Mouse (Mus musculus) neural tube, embryonic 11.5 days (tissue): ENCODE data around the gene Robo1. TPM values are rescaled to one million over a fixed set of nuclear protein-coding genes. Genes with fewer than 3 reads are reported as not detected.

ENCODE experiments used
- ATAC-seq: fragments of 200-750 bp; cut with Nextera tagmentation; 2 replicates; pipeline ENCODE4 v1.8.0; 2017; ENCODE audit warnings: moderate number of reproducible peaks, mild to moderate bottlenecking, moderate TSS enrichment, moderate library complexity; ENCODE audit not compliant: insufficient read depth, low FRiP score, low TSS enrichment
- DNase-seq: peaks from one replicate; pipeline ENCODE4 v3.0.0-alpha.2; 2015; ENCODE audit warnings: low spot score
- H3K27ac ChIP-seq: fragments of 300-500 bp; sonication (generic); 2 replicates; pipeline ENCODE4 v1.5.1; 2014; ENCODE audit warnings: low read depth, mild to moderate bottlenecking, low read length
- H3K27me3 ChIP-seq: fragments of 300-500 bp; sonication (generic); 2 replicates; pipeline ENCODE4 v1.6.1; 2014; ENCODE audit warnings: mild to moderate bottlenecking, low read length, mixed read lengths; ENCODE audit not compliant: control insufficient read depth, insufficient read depth
- H3K36me3 ChIP-seq: fragments of 300-500 bp; sonication (generic); 2 replicates; pipeline ENCODE4 v1.6.1; 2014; ENCODE audit warnings: mild to moderate bottlenecking, low read length, moderate library complexity, mixed read lengths; ENCODE audit not compliant: control insufficient read depth, insufficient read depth
- H3K4me1 ChIP-seq: fragments of 300-500 bp; sonication (generic); 2 replicates; pipeline ENCODE4 v1.6.1; 2014; ENCODE audit warnings: low read length, mixed read lengths; ENCODE audit not compliant: control insufficient read depth, insufficient read depth
- H3K4me2 ChIP-seq: fragments of 300-500 bp; sonication (generic); 2 replicates; pipeline ENCODE4 v1.6.1; 2014; ENCODE audit warnings: low read depth, mild to moderate bottlenecking, moderate library complexity
- H3K4me3 ChIP-seq: fragments of 300-500 bp; sonication (generic); 2 replicates; pipeline ENCODE4 v1.5.1; 2014; ENCODE audit warnings: low read depth, low read length
- H3K9ac ChIP-seq: fragments of 300-500 bp; sonication (generic); 2 replicates; pipeline ENCODE4 v1.6.1; 2014; ENCODE audit warnings: mild to moderate bottlenecking, low read length
- H3K9me3 ChIP-seq: fragments of 300-500 bp; sonication (generic); 2 replicates; pipeline ENCODE4 v1.6.1; 2016; ENCODE audit warnings: low read length; ENCODE audit not compliant: control insufficient read depth
- WGBS: fragments of 180-500 bp; shearing (Covaris S2); extraction: QIAGEN DNeasy Blood & Tissue Kit; methylation state at CpG from one replicate; pipeline ENCODE4 v1.1.7; 2014; 5-methylcytosine and 5-hydroxymethylcytosine counted together
- polyA plus RNA-seq: library from polyadenylated mRNA; unstranded; fragments of >200 nt; fragmentation: Nextera tagmentation; extraction: Ambion mirVana; gene quantifications from 2 replicates; pipeline ENCODE4 v1.2.1, GENCODE M21; 2014

The Robo1 gene
- polyA plus RNA-seq, 1 experiment from 2014 or later = 58.3 TPM

GRCm38 (mm10) chr16:72664806-72665205 is 356.7 kb downstream of the Robo1 start:
- DNase-seq (peak; percentile 24), ATAC-seq (no peak)
- no peaks in the 10 kb centered on the region for H3K36me3 ChIP-seq
- peak overlapping the region; percentile 72 for H3K4me2 ChIP-seq
- WGBS = 14% methylated on average over 4 of the region's 4 CpGs
- H3K27ac ChIP-seq = no peak overlapping the region
- H3K9me3 ChIP-seq = no peaks in the 10 kb centered on the region
- no peaks in the 10 kb centered on the region for H3K27me3 ChIP-seq
- peak overlapping the region; percentile 86 for H3K9ac ChIP-seq
- H3K4me3 ChIP-seq = peak overlapping the region; percentile 91
- peaks cover 3% of the 10 kb centered on the region; the same call in 1 of the 2 replicates for H3K4me1 ChIP-seq

GRCm38 (mm10) chr16:72665454-72665853 is 357.3 kb downstream of the Robo1 start:
- no peak overlapping the region for H3K27ac ChIP-seq
- DNase-seq = no peak
- no peaks in the 10 kb centered on the region for H3K27me3 ChIP-seq
- H3K9ac ChIP-seq = 0 out of 2 replicates have a peak overlapping the region, but pooled peaks have one; percentile 15
- 30% methylated on average over 5 of the region's 5 CpGs for WGBS
- peak overlapping the region; percentile 91 for H3K4me3 ChIP-seq
- no peaks in the 10 kb centered on the region for H3K36me3 ChIP-seq
- no peaks in the 10 kb centered on the region for H3K9me3 ChIP-seq
- H3K4me1 ChIP-seq = peaks cover 5% of the 10 kb centered on the region; the same call in 1 of the 2 replicates
- H3K4me2 ChIP-seq = peak overlapping the region; percentile 72
- no peak for ATAC-seq

- no peak for ATAC-seq
- Histone ChIP-seq H3K4me3 (no peak overlapping the region), H3K4me2 (no peak overlapping the region), H3K36me3 (no peaks in the 10 kb centered on the region), H3K27ac (no peak overlapping the region), H3K27me3 (no peaks in the 10 kb centered on the region), H3K4me1 (peaks cover 6% of the 10 kb centered on the region; the same call in 1 of the 2 replicates), H3K9me3 (no peaks in the 10 kb centered on the region), H3K9ac (no peak overlapping the region)
- no peak for DNase-seq
- WGBS = 45% methylated on average over 6 of the region's 6 CpGs
Observed at GRCm38 (mm10) chr16:72670240-72671038, 362.3 kb downstream of the Robo1 start.

- 63% methylated on average over 5 of the region's 5 CpGs for WGBS
- Histone ChIP-seq H3K9me3 (no peaks in the 10 kb centered on the region), H3K4me2 (no peak overlapping the region), H3K27ac (peak overlapping the region; percentile 15; the same call in 1 of the 2 replicates), H3K36me3 (no peaks in the 10 kb centered on the region), H3K9ac (no peak overlapping the region), H3K4me3 (no peak overlapping the region), H3K4me1 (peaks cover 16% of the 10 kb centered on the region; the same call in 1 of the 2 replicates), H3K27me3 (no peaks in the 10 kb centered on the region)
- ATAC-seq (no peak), DNase-seq (no peak)
Observed at GRCm38 (mm10) chr16:72677234-72677633, 369.1 kb downstream of the Robo1 start.

GRCm38 (mm10) chr16:72678450-72678849 is 370.3 kb downstream of the Robo1 start:
- H3K9me3 ChIP-seq = no peaks in the 10 kb centered on the region
- ATAC-seq = peak; percentile 45; the same call in 1 of the 2 replicates
- H3K27ac ChIP-seq = peak overlapping the region; percentile 74
- peak; percentile 68 for DNase-seq
- no peak overlapping the region for H3K9ac ChIP-seq
- 10% methylated on average over 13 of the region's 13 CpGs for WGBS
- no peaks in the 10 kb centered on the region for H3K36me3 ChIP-seq
- peaks cover 16% of the 10 kb centered on the region; the same call in 1 of the 2 replicates for H3K4me1 ChIP-seq
- H3K4me3 ChIP-seq = no peak overlapping the region
- peak overlapping the region; percentile 7; the same call in 1 of the 2 replicates for H3K4me2 ChIP-seq
- H3K27me3 ChIP-seq = no peaks in the 10 kb centered on the region

- no peaks in the 10 kb centered on the region for H3K27me3 ChIP-seq
- H3K4me2 ChIP-seq = peak overlapping the region; percentile 7; the same call in 1 of the 2 replicates
- no peak overlapping the region for H3K9ac ChIP-seq
- peak overlapping the region; percentile 74 for H3K27ac ChIP-seq
- DNase-seq (no peak), ATAC-seq (no peak)
- no peak overlapping the region for H3K4me3 ChIP-seq
- H3K9me3 ChIP-seq = no peaks in the 10 kb centered on the region
- peaks cover 16% of the 10 kb centered on the region; the same call in 1 of the 2 replicates for H3K4me1 ChIP-seq
- 70% methylated on average over 11 of the region's 11 CpGs for WGBS
- no peaks in the 10 kb centered on the region for H3K36me3 ChIP-seq
Observed at GRCm38 (mm10) chr16:72678947-72679558, 370.9 kb downstream of the Robo1 start.

GRCm38 (mm10) chr16:72685604-72686479 is 377.7 kb downstream of the Robo1 start:
- WGBS = 57% methylated on average over 6 of the region's 6 CpGs

GRCm38 (mm10) chr16:72686480-72687053 is 378.5 kb downstream of the Robo1 start:
- DNase-seq (no peak), ATAC-seq (no peak)
- 73% methylated on average over 11 of the region's 11 CpGs for WGBS
- no peak overlapping the region for H3K4me3 ChIP-seq
- no peaks in the 10 kb centered on the region for H3K27me3 ChIP-seq
- no peaks in the 10 kb centered on the region for H3K36me3 ChIP-seq
- no peaks in the 10 kb centered on the region for H3K9me3 ChIP-seq
- H3K9ac ChIP-seq = no peak overlapping the region
- H3K4me1 ChIP-seq = peaks cover 11% of the 10 kb centered on the region
- H3K4me2 ChIP-seq = no peak overlapping the region
- H3K27ac ChIP-seq = no peak overlapping the region

More at GRCm38 (mm10) chr16:72685604-72686479, 377.7 kb downstream of the Robo1 start:
- Histone ChIP-seq H3K9me3 (no peaks in the 10 kb centered on the region), H3K27ac (no peak overlapping the region), H3K4me1 (peaks cover 11% of the 10 kb centered on the region), H3K9ac (no peak overlapping the region), H3K4me3 (no peak overlapping the region), H3K4me2 (no peak overlapping the region), H3K27me3 (no peaks in the 10 kb centered on the region), H3K36me3 (no peaks in the 10 kb centered on the region)
- DNase-seq (no peak), ATAC-seq (no peak)
